Mouse (Mus musculus) adrenal gland, postnatal 14 days (tissue): ENCODE measurements at regions not wholly inside any gene's neighbourhood (a gene's known extent, or its start where the extent isn't known, plus 50 kb on each side); places are given as distances from the start of the nearest gene placed in this dataset.
A peak's percentile ranks its signal among the peaks of the same experiment; 100 is the strongest.

Experiments
- DNase-seq: peaks from one replicate; pipeline ENCODE4 v3.0.0; 2021; ENCODE audit warnings: mixed read lengths

GRCm38 (mm10) chr17:52031079-52031478 is 198.0 kb upstream of the Satb1 start:
- DNase-seq = no peak

DNA sequence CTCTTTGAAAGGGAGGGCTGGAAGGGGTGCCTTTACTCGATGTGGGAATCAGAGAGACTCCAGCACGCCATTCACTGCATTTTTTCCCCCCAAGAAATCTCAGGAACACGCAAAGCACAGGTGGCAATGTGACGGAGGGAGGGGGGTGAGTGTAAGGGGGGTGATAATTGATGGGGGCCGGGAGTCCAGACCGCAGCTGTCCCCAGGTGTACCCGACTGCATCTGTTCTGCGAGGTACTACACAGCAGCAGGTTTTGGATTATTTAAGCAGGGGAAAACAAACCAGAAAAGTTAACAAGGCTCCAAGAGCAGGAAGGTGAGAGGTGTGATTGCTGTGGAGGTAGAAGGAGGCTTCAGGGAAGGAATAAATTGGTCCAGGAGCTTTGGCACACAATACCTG is 153.8 kb upstream of the Satb1 start:
- DNase-seq = no peak

- no peak for DNase-seq
Measured at GRCm38 (mm10) chr17:51986212-51986611, 153.1 kb upstream of the Satb1 start.

DNA sequence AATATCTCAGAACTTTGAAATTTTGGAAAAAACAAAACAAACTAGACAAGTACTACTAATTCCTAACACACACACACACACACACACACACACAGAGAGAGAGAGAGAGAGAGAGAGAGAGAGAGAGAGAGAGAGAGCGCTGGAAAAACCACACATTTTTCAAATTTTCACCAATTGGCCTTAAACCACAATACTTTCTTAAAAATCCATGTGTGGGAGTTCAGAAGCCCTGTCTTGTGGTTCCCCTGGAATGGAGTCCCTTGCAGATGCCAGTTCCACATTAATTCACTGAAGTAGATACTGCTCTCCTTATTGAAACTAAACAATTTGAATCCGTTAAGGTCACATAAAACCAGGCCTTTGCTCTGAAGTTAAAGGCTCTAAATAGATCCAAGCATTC is 146.0 kb upstream of the Satb1 start:
- DNase-seq = no peak

GRCm38 (mm10) chr17:51971444-51971843 is 138.4 kb upstream of the Satb1 start:
- no peak for DNase-seq

DNA sequence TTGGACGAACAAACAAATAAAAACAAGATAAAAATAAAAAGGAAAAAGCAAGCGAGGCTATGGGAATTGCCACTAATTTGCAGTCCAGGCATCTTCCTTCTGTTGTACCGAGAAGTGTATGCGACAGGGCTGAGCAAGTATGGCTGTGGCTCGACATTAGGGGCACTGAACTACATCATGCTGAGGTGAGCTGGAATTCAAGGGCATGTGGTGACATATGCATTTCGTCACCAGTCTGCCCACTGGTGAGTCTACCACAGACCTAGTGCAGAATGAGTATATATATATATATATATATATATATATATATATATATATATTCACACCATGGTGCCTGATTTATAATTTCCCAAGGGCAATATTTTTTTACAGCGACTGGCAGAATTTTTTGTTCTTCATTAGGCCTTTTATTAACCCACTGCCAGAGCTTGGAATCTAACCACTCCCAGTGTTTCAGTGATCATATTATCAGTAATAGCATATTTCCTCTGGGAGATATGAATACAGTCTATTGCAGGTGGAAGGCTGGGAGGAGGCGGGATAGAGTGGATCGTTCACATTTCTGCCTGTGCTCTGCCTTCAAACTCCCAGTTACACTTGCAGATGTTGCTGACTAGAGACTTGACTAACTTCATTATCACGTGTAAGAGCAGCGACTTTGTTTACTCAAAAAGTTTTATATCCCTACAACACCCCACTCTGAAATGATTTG is 133.6 kb upstream of the Satb1 start:
- no peak for DNase-seq

GRCm38 (mm10) chr17:51962529-51963110 is 129.5 kb upstream of the Satb1 start:
- DNase-seq = peak; percentile 15

DNA sequence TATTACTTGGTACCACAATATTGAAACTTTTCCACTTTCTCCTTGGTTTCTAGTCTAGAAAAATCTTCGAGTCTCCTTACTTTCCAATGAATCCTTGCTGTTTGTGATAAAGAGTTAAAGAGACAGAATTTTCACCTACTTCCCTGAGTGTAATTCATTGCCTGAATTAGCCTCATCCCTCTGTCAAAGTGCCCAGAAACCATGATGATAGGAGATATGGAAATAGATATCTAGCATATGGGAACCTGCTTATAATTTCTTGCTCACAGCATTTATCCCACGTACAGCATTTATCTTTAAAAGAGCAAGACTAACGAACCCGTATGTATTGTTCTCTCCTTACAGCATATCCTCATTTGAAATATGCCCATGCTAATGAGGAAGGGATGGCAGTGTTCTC is 128.2 kb upstream of the Satb1 start:
- no peak for DNase-seq

GRCm38 (mm10) chr17:51956275-51956674 is 123.2 kb upstream of the Satb1 start:
- no peak for DNase-seq

- no peak for DNase-seq
Measured at GRCm38 (mm10) chr17:51937707-51938106, 104.6 kb upstream of the Satb1 start.

- DNase-seq = no peak
Measured at GRCm38 (mm10) chr17:51936071-51936470, 103.0 kb upstream of the Satb1 start.

DNA sequence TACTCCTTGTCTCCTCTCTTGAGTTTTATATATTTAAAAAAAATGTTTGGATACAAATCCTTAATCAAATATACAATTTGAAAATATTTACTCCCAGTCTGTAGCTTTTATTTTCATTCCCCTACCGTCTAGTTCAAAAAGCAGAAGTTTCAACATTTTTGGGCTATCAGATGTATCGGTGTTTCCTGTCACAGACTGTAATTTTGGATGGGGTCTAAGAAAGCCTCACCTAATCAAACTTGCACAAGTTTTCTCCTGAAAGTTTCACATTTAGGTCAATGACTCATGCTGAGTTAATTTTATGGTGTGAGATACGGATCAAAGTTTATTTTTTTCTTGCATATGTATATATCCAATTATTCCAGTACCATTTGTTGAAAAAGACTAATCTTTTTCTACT is 93.3 kb upstream of the Satb1 start:
- DNase-seq = no peak

- no peak for DNase-seq
Measured at GRCm38 (mm10) chr17:51907031-51907430, 73.9 kb upstream of the Satb1 start.

DNA sequence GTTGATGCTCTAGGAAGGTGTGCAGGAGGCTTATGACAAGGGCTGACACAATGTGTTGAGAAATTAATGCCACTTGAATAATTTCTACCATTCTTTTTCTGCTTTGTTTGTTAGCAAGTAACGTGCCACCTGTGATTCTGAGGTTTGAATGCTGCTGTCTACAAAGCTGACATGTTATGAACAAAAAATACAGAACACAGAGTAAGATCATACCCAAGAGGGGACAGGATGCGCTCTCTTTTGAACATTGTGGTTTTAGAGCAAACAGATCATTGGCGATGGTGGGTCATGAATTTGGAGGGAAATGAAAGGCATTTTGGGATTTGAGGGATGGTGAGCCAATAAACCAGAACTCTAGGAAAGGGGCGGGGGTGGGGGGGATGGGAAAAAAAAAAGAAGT is 73.3 kb upstream of the Satb1 start:
- DNase-seq = no peak

DNA sequence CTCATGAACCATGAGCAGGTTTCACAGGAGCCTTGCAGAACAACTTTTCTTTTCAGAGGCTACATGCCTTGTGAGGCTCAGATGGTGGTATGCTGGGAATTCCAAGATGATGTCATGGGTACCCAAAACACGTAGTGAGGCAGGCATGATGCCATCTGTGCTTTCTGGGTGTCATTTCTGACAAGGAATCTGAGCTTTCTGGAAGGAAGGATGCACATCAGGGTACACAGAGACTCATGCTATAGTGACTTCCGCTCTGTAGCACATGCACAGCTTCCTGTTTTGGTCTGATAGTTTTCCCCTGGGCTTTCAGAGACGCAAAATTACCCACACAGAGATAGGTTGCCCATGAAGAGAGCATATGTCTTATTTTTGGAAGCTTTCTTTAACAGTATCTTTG is 70.8 kb upstream of the Satb1 start:
- DNase-seq = no peak

DNA sequence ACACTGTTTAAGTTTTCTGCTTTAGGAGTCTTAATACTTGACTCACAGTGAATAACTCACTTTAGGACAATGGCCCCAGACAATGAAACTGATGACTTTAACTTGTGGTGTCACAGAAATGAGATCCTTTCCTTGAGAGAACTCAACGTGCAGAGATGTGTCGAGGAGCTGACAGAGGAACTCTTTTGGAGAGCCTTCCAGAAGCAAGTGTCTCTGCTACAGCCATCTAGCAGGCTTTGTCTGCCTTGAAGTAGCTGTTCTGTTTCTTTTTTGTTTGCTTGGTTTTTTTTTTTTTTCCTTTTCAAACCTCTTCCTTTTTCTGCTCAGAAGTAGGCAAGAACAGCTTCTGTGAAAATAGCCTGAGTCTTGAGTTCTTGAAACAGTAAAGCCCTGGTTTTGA is 66.3 kb upstream of the Satb1 start:
- DNase-seq = no peak

GRCm38 (mm10) chr17:51896160-51896559 is 63.1 kb upstream of the Satb1 start:
- DNase-seq = no peak

DNA sequence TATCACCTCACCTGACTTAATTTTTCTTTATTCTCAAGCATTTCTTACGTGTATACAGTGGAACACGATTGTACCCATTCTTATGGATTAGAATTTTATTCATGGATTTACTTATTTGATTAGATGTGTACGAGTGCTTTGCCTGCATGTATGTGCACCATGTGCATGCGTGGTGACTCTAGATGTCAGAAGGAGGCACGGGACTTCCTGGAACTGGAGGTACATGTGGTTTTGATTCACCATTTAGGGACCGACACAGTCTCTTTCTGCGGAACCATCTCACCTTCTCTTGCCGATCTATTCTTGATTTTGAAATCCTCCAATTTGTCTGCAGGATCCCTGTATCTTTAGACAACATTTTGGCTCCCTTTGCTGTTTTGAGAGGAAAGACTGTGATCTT is 61.2 kb upstream of the Satb1 start:
- no peak for DNase-seq

GRCm38 (mm10) chr17:51892856-51893255 is 59.8 kb upstream of the Satb1 start:
- no peak for DNase-seq

GRCm38 (mm10) chr17:51892159-51892558 is 59.1 kb upstream of the Satb1 start:
- DNase-seq = no peak
